Mouse (Mus musculus) mature B cell (primary cell): ENCODE results near the gene Krtap4-9.
"Not testable (repeated sequence)": the region's sequence is repeated elsewhere in the genome, so short reads cannot be mapped to it uniquely, and the experiment has no call there.

Source experiments
- in situ Hi-C: fragments of 300-500 bp; cut with MboI; formaldehyde crosslinking; loops from 2 replicates; pipeline ENCODE4 v1.14.3; 2019

Krtap4-9 gene

GRCm38 (mm10) chr11:99784900-99785299 is at the start of gene Krtap4-9:
Gene Krtap4-9, plus strand, starts transcription at chr11:99785200.
- in situ Hi-C loops: not testable (repeated sequence)

GRCm38 (mm10) chr11:99743985-99744384 is 41.0 kb upstream of the Krtap4-9 start:
- in situ Hi-C loops: no loop called here

- in situ Hi-C loops: no loop called here
Measured at GRCm38 (mm10) chr11:99758877-99759276, 26.1 kb upstream of the Krtap4-9 start.

- in situ Hi-C loops: no loop called here
Measured at GRCm38 (mm10) chr11:99768410-99768809, 16.6 kb upstream of the Krtap4-9 start.

- in situ Hi-C loops: not testable (repeated sequence)
Measured at GRCm38 (mm10) chr11:99772813-99773212, 12.2 kb upstream of the Krtap4-9 start, which contains the start of gene Gm11595. Gene Gm11595, minus strand, starts transcription at chr11:99772913.

- in situ Hi-C loops: no loop called here
Measured at GRCm38 (mm10) chr11:99778401-99778800, 6.6 kb upstream of the Krtap4-9 start.

GRCm38 (mm10) chr11:99780604-99781003 is 4.4 kb upstream of the Krtap4-9 start, which contains the start of gene Krtap4-8:
Gene Krtap4-8, minus strand, starts transcription at chr11:99780704.
- in situ Hi-C loops: no loop called here

GRCm38 (mm10) chr11:99793367-99793766 is 8.4 kb downstream of the Krtap4-9 start, which contains the start of gene Gm11596:
Gene Gm11596, minus strand, starts transcription at chr11:99793467.
- in situ Hi-C loops: no loop called here

- in situ Hi-C loops: not testable (repeated sequence)
Measured at GRCm38 (mm10) chr11:99798832-99799231, 13.8 kb downstream of the Krtap4-9 start, which contains the start of gene Gm11569. Gene Gm11569, minus strand, starts transcription at chr11:99798932.

GRCm38 (mm10) chr11:99804346-99804745 is 19.3 kb downstream of the Krtap4-9 start, which contains the start of gene Gm11554:
Gene Gm11554, minus strand, starts transcription at chr11:99804446.
- in situ Hi-C loops: not testable (repeated sequence)

- in situ Hi-C loops: not testable (repeated sequence)
Measured at GRCm38 (mm10) chr11:99809792-99810191, 24.8 kb downstream of the Krtap4-9 start, which contains the start of gene Krtap4-13. Gene Krtap4-13, minus strand, starts transcription at chr11:99809892.

- in situ Hi-C loops: not testable (repeated sequence)
Measured at GRCm38 (mm10) chr11:99815566-99815965, 30.6 kb downstream of the Krtap4-9 start, which contains the start of gene Gm11564. Gene Gm11564, minus strand, starts transcription at chr11:99815666.
